Mouse (Mus musculus) intestine, embryonic 14.5 days (tissue): ENCODE data around the gene Camkmt. TPM values are rescaled to one million over a fixed set of nuclear protein-coding genes. Genes with fewer than 3 reads are reported as not detected.

Experiments used
- ATAC-seq: fragments of 200-750 bp; cut with Nextera tagmentation; replicated peaks from 2 replicates; pipeline ENCODE4 v1.8.0; 2017; ENCODE audit warnings: low read depth, moderate number of reproducible peaks, moderate TSS enrichment, moderate library complexity; ENCODE audit not compliant: low FRiP score, low TSS enrichment
- DNase-seq: peaks from one replicate; pipeline ENCODE4 v3.0.0-alpha.2; 2018; ENCODE audit warnings: low spot score
- H3K27ac ChIP-seq: fragments of 300-500 bp; sonication (generic); 2 replicates; pipeline ENCODE4 v1.5.1; 2014; ENCODE audit warnings: low read depth, mild to moderate bottlenecking, control low read depth
- H3K27me3 ChIP-seq: fragments of 300-500 bp; sonication (generic); replicated peaks from 2 replicates; pipeline ENCODE4 v1.6.1; 2014; ENCODE audit warnings: low read length, control low read depth; ENCODE audit not compliant: control insufficient read depth, insufficient read depth
- H3K36me3 ChIP-seq: fragments of 300-500 bp; sonication (generic); 2 replicates; pipeline ENCODE4 v1.6.1; 2014; ENCODE audit warnings: low read length, control low read depth; ENCODE audit not compliant: control insufficient read depth, insufficient read depth
- H3K4me1 ChIP-seq: fragments of 300-500 bp; sonication (generic); replicated peaks from 2 replicates; pipeline ENCODE4 v1.6.1; 2014; ENCODE audit warnings: low read length, control low read depth, mixed read lengths; ENCODE audit not compliant: control insufficient read depth, insufficient read depth
- H3K4me2 ChIP-seq: fragments of 300-500 bp; sonication (generic); 2 replicates; pipeline ENCODE4 v1.6.1; 2014; ENCODE audit warnings: low read length
- H3K4me3 ChIP-seq: fragments of 300-500 bp; sonication (generic); 2 replicates; pipeline ENCODE4 v1.5.1; 2014; ENCODE audit warnings: low read depth, low read length, control low read depth, mixed read lengths
- H3K9ac ChIP-seq: fragments of 300-500 bp; sonication (generic); 2 replicates; pipeline ENCODE4 v1.6.1; 2014; ENCODE audit warnings: mild to moderate bottlenecking, low read length
- H3K9me3 ChIP-seq: fragments of 300-500 bp; sonication (generic); 2 replicates; pipeline ENCODE4 v1.6.1; 2016; ENCODE audit warnings: low read length, control low read depth; ENCODE audit not compliant: control insufficient read depth
- WGBS: fragments of 180-500 bp; shearing (Covaris S2); extraction: QIAGEN DNeasy Blood & Tissue Kit; methylation state at CpG from one replicate; pipeline ENCODE4 v1.1.7; 2014; 5-methylcytosine and 5-hydroxymethylcytosine counted together
- polyA plus RNA-seq: library from polyadenylated mRNA; unstranded; fragments of >200 nt; fragmentation: Nextera tagmentation; extraction: Ambion mirVana; gene quantifications from 2 replicates; pipeline ENCODE4 v1.2.1, GENCODE M21; 2014

Gene Camkmt
- polyA plus RNA-seq, 1 experiment from 2014 or later = 14.6 TPM

GRCm38 (mm10) chr17:85473881-85474280 is 383.5 kb downstream of the Camkmt start:
- WGBS = 7% methylated on average over 8 of the region's 8 CpGs
- Histone ChIP-seq H3K27me3 (peaks cover 87% of the 10 kb centered on the region), H3K9ac (no peak overlapping the region), H3K4me2 (no peak overlapping the region), H3K27ac (no peak overlapping the region), H3K4me1 (no peaks in the 10 kb centered on the region), H3K36me3 (no peaks in the 10 kb centered on the region), H3K9me3 (no peaks in the 10 kb centered on the region), H3K4me3 (no peak overlapping the region)
- DNase-seq = no peak
- no peak for ATAC-seq

- H3K9me3 ChIP-seq = no peaks in the 10 kb centered on the region
- WGBS = 87% methylated on average over 8 of the region's 8 CpGs
- H3K36me3 ChIP-seq = no peaks in the 10 kb centered on the region
Measured at GRCm38 (mm10) chr17:85481241-85481640, 390.9 kb downstream of the Camkmt start.

GRCm38 (mm10) chr17:85483086-85483485 is 392.7 kb downstream of the Camkmt start:
- H3K27ac ChIP-seq = no peak overlapping the region
- peaks cover 91% of the 10 kb centered on the region for H3K27me3 ChIP-seq
- H3K9ac ChIP-seq = no peak overlapping the region
- no peak overlapping the region for H3K4me3 ChIP-seq
- H3K4me1 ChIP-seq = no peaks in the 10 kb centered on the region
- H3K4me2 ChIP-seq = no peak overlapping the region
- ATAC-seq (no peak), DNase-seq (peak; percentile 40)
- H3K36me3 ChIP-seq = no peaks in the 10 kb centered on the region
- no peaks in the 10 kb centered on the region for H3K9me3 ChIP-seq
- 91% methylated on average over 5 of the region's 5 CpGs for WGBS

More at GRCm38 (mm10) chr17:85481241-85481640, 390.9 kb downstream of the Camkmt start:
- H3K4me3 ChIP-seq = no peak overlapping the region
- H3K4me2 ChIP-seq = no peak overlapping the region
- H3K27me3 ChIP-seq = peaks cover 86% of the 10 kb centered on the region
- DNase-seq (no peak), ATAC-seq (no peak)
- H3K27ac ChIP-seq = no peak overlapping the region
- no peaks in the 10 kb centered on the region for H3K4me1 ChIP-seq
- no peak overlapping the region for H3K9ac ChIP-seq

- H3K27me3 ChIP-seq = peaks cover 95% of the 10 kb centered on the region
- peak; percentile 52 for DNase-seq
- ATAC-seq = no peak
- H3K4me2 ChIP-seq = no peak overlapping the region
- no peak overlapping the region for H3K9ac ChIP-seq
- H3K4me1 ChIP-seq = no peaks in the 10 kb centered on the region
- 46% methylated on average over 8 of the region's 8 CpGs for WGBS
- no peaks in the 10 kb centered on the region for H3K9me3 ChIP-seq
- H3K27ac ChIP-seq = no peak overlapping the region
- no peak overlapping the region for H3K4me3 ChIP-seq
- H3K36me3 ChIP-seq = no peaks in the 10 kb centered on the region
Measured at GRCm38 (mm10) chr17:85484015-85484414, 393.7 kb downstream of the Camkmt start.

- ATAC-seq (no peak), DNase-seq (peak; percentile 37)
- Histone ChIP-seq H3K9ac (no peak overlapping the region), H3K36me3 (no peaks in the 10 kb centered on the region), H3K4me3 (no peak overlapping the region), H3K4me1 (no peaks in the 10 kb centered on the region), H3K4me2 (no peak overlapping the region), H3K27me3 (peaks cover 96% of the 10 kb centered on the region), H3K9me3 (no peaks in the 10 kb centered on the region), H3K27ac (no peak overlapping the region)
- 34% methylated on average over 5 of the region's 5 CpGs for WGBS
Measured at GRCm38 (mm10) chr17:85484526-85484925, 394.2 kb downstream of the Camkmt start.

GRCm38 (mm10) chr17:85485065-85485945 is 395.0 kb downstream of the Camkmt start:
- no peaks in the 10 kb centered on the region for H3K36me3 ChIP-seq
- H3K4me2 ChIP-seq = no peak overlapping the region
- H3K27me3 ChIP-seq = peaks cover 97% of the 10 kb centered on the region
- no peaks in the 10 kb centered on the region for H3K4me1 ChIP-seq
- H3K4me3 ChIP-seq = no peak overlapping the region
- 3% methylated on average over 30 of the region's 30 CpGs for WGBS
- no peak overlapping the region for H3K27ac ChIP-seq
- ATAC-seq (no peak), DNase-seq (peak; percentile 61)
- H3K9ac ChIP-seq = no peak overlapping the region
- no peaks in the 10 kb centered on the region for H3K9me3 ChIP-seq

GRCm38 (mm10) chr17:85485946-85486533 is 395.7 kb downstream of the Camkmt start:
- 5% methylated on average over 14 of the region's 14 CpGs for WGBS
- Histone ChIP-seq H3K27ac (no peak overlapping the region), H3K36me3 (no peaks in the 10 kb centered on the region), H3K4me1 (no peaks in the 10 kb centered on the region), H3K27me3 (peaks cover 97% of the 10 kb centered on the region), H3K9me3 (no peaks in the 10 kb centered on the region), H3K9ac (no peak overlapping the region), H3K4me2 (peak overlapping the region; percentile 30), H3K4me3 (no peak overlapping the region)
- no peak for ATAC-seq
- DNase-seq = no peak

GRCm38 (mm10) chr17:85486585-85487480 is 396.5 kb downstream of the Camkmt start:
- whole genome bisulfite sequencing = 4% methylated on average over 52 of the region's 52 CpGs
- Histone ChIP-seq H3K4me3 (no peak overlapping the region), H3K27me3 (peaks cover 97% of the 10 kb centered on the region), H3K27ac (no peak overlapping the region), H3K9me3 (no peaks in the 10 kb centered on the region), H3K4me1 (no peaks in the 10 kb centered on the region), H3K4me2 (peak overlapping the region; percentile 30), H3K36me3 (no peaks in the 10 kb centered on the region), H3K9ac (no peak overlapping the region)
- DNase-seq (peak; percentile 68), ATAC-seq (no peak)
